Mouse (Mus musculus): ENCODE data around the gene Dbp. TPM values are rescaled to one million over a fixed set of nuclear protein-coding genes. Genes with fewer than 3 reads are reported as not detected.

Dbp gene
- polyA plus RNA-seq, 1 experiment = 20.0 TPM

- DNase-seq (ENCODE audit: low read depth in 1 of 2, low spot score in 2 of 2) = peak; percentile 80 to 83
- H3K4me3 ChIP-seq (ENCODE audit: extremely low read depth, insufficient read depth, insufficient read length) = no peak overlapping the region
- H3K27me3 ChIP-seq (ENCODE audit: control insufficient read depth, insufficient read depth, low read length) = no peaks in the 10 kb centered on the region
- no peak overlapping the region for H3K27ac ChIP-seq (ENCODE audit: insufficient read depth, low read length)
- no peaks in the 10 kb centered on the region for H3K36me3 ChIP-seq (ENCODE audit: control insufficient read depth, insufficient read depth, low read length)
- H3K4me1 ChIP-seq (ENCODE audit: control insufficient read depth, insufficient read depth, insufficient read length) = no peaks in the 10 kb centered on the region; the same call in 1 of the 2 replicates
- TF ChIP-seq CTCF (IDR thresholded peaks at IDR 0.05; ENCODE audit: extremely low read depth, insufficient read depth, insufficient read length, insufficient replicate concordance) (peak; percentile 75; the same call in 1 of the 2 replicates), POLR2A (IDR thresholded peaks at IDR 0.05; ENCODE audit: low read depth, low read length) (no peak)
- WGBS = 9% methylated on average over 9 of the region's 9 CpGs
Measured at GRCm38 (mm10) chr7:45739162-45739763, 34.4 kb downstream of the Dbp start.

- no peaks in the 10 kb centered on the region for H3K36me3 ChIP-seq (ENCODE audit: control insufficient read depth, insufficient read depth, low read length)
- H3K27me3 ChIP-seq (ENCODE audit: control insufficient read depth, insufficient read depth, low read length) = no peaks in the 10 kb centered on the region
- 73% methylated on average over 10 of the region's 10 CpGs for WGBS
- no peak for DNase-seq (ENCODE audit: low read depth in 1 of 2, low spot score in 2 of 2)
- H3K27ac ChIP-seq (ENCODE audit: insufficient read depth, low read length) = no peak overlapping the region
- no peak overlapping the region for H3K4me3 ChIP-seq (ENCODE audit: extremely low read depth, insufficient read depth, insufficient read length)
- no peaks in the 10 kb centered on the region; the same call in 1 of the 2 replicates for H3K4me1 ChIP-seq (ENCODE audit: control insufficient read depth, insufficient read depth, insufficient read length)
- TF ChIP-seq CTCF (IDR thresholded peaks at IDR 0.05; ENCODE audit: extremely low read depth, insufficient read depth, insufficient read length, insufficient replicate concordance) (no peak), POLR2A (IDR thresholded peaks at IDR 0.05; ENCODE audit: low read depth, low read length) (no peak)
Measured at GRCm38 (mm10) chr7:45739820-45740219, 34.9 kb downstream of the Dbp start.

- Histone ChIP-seq H3K4me1 (ENCODE audit: control insufficient read depth, insufficient read depth, insufficient read length) (no peaks in the 10 kb centered on the region; the same call in 1 of the 2 replicates), H3K36me3 (ENCODE audit: control insufficient read depth, insufficient read depth, low read length) (no peaks in the 10 kb centered on the region), H3K27ac (ENCODE audit: insufficient read depth, low read length) (peak overlapping the region; percentile 61), H3K27me3 (ENCODE audit: control insufficient read depth, insufficient read depth, low read length) (no peaks in the 10 kb centered on the region), H3K4me3 (ENCODE audit: extremely low read depth, insufficient read depth, insufficient read length) (peak overlapping the region; percentile 36; the same call in 1 of the 2 replicates)
- TF ChIP-seq CTCF (IDR thresholded peaks at IDR 0.05; ENCODE audit: extremely low read depth, insufficient read depth, insufficient read length, insufficient replicate concordance) (no peak), POLR2A (IDR thresholded peaks at IDR 0.05; ENCODE audit: low read depth, low read length) (no peak)
- WGBS = 35% methylated on average over 12 of the region's 12 CpGs
- no peak for DNase-seq (ENCODE audit: low read depth in 1 of 2, low spot score in 2 of 2)
Measured at GRCm38 (mm10) chr7:45741308-45741707, 36.4 kb downstream of the Dbp start.

GRCm38 (mm10) chr7:45741777-45742176 lies 36.9 kb downstream of the Dbp start:
- H3K27ac ChIP-seq (ENCODE audit: insufficient read depth, low read length) = peak overlapping the region; percentile 61
- H3K4me1 ChIP-seq (ENCODE audit: control insufficient read depth, insufficient read depth, insufficient read length) = no peaks in the 10 kb centered on the region; the same call in 1 of the 2 replicates
- WGBS = 10% methylated on average over 11 of the region's 11 CpGs
- H3K36me3 ChIP-seq (ENCODE audit: control insufficient read depth, insufficient read depth, low read length) = no peaks in the 10 kb centered on the region
- H3K27me3 ChIP-seq (ENCODE audit: control insufficient read depth, insufficient read depth, low read length) = no peaks in the 10 kb centered on the region
- TF ChIP-seq CTCF (IDR thresholded peaks at IDR 0.05; ENCODE audit: extremely low read depth, insufficient read depth, insufficient read length, insufficient replicate concordance) = no peak
- peak; percentile 93 for TF ChIP-seq POLR2A (IDR thresholded peaks at IDR 0.05; ENCODE audit: low read depth, low read length)
- peak; percentile 48 to 59 for DNase-seq (ENCODE audit: low read depth in 1 of 2, low spot score in 2 of 2)
- peak overlapping the region; percentile 56 for H3K4me3 ChIP-seq (ENCODE audit: extremely low read depth, insufficient read depth, insufficient read length)

GRCm38 (mm10) chr7:45742338-45742737 lies 37.5 kb downstream of the Dbp start:
- Histone ChIP-seq H3K36me3 (ENCODE audit: control insufficient read depth, insufficient read depth, low read length) (no peaks in the 10 kb centered on the region), H3K4me1 (ENCODE audit: control insufficient read depth, insufficient read depth, insufficient read length) (no peaks in the 10 kb centered on the region; the same call in 1 of the 2 replicates), H3K4me3 (ENCODE audit: extremely low read depth, insufficient read depth, insufficient read length) (peak overlapping the region; percentile 56), H3K27me3 (ENCODE audit: control insufficient read depth, insufficient read depth, low read length) (no peaks in the 10 kb centered on the region), H3K27ac (ENCODE audit: insufficient read depth, low read length) (peak overlapping the region; percentile 31)
- 16% methylated on average over 19 of the region's 19 CpGs for WGBS
- DNase-seq (ENCODE audit: low read depth in 1 of 2, low spot score in 2 of 2) = peak in 1 of 2 experiments; percentile 53
- TF ChIP-seq POLR2A (IDR thresholded peaks at IDR 0.05; ENCODE audit: low read depth, low read length) (no peak), CTCF (IDR thresholded peaks at IDR 0.05; ENCODE audit: extremely low read depth, insufficient read depth, insufficient read length, insufficient replicate concordance) (no peak)

GRCm38 (mm10) chr7:45744387-45744786 lies 39.5 kb downstream of the Dbp start:
- Histone ChIP-seq H3K4me3 (ENCODE audit: extremely low read depth, insufficient read depth, insufficient read length) (no peak overlapping the region), H3K27me3 (ENCODE audit: control insufficient read depth, insufficient read depth, low read length) (no peaks in the 10 kb centered on the region), H3K4me1 (ENCODE audit: control insufficient read depth, insufficient read depth, insufficient read length) (no peaks in the 10 kb centered on the region; the same call in 1 of the 2 replicates), H3K36me3 (ENCODE audit: control insufficient read depth, insufficient read depth, low read length) (no peaks in the 10 kb centered on the region), H3K27ac (ENCODE audit: insufficient read depth, low read length) (no peak overlapping the region)
- 62% methylated on average over 2 of the region's 2 CpGs for WGBS
- DNase-seq (ENCODE audit: low read depth in 1 of 2, low spot score in 2 of 2) = peak; percentile 25 to 36
- no peak for TF ChIP-seq POLR2A (IDR thresholded peaks at IDR 0.05; ENCODE audit: low read depth, low read length)

- H3K27me3 ChIP-seq (ENCODE audit: control insufficient read depth, insufficient read depth, low read length) = no peaks in the 10 kb centered on the region
- no peak for DNase-seq (ENCODE audit: low read depth in 1 of 2, low spot score in 2 of 2)
- no peaks in the 10 kb centered on the region; the same call in 1 of the 2 replicates for H3K4me1 ChIP-seq (ENCODE audit: control insufficient read depth, insufficient read depth, insufficient read length)
- TF ChIP-seq CTCF (IDR thresholded peaks at IDR 0.05; ENCODE audit: extremely low read depth, insufficient read depth, insufficient read length, insufficient replicate concordance) = peak; percentile 17; the same call in 1 of the 2 replicates
- TF ChIP-seq POLR2A (IDR thresholded peaks at IDR 0.05; ENCODE audit: low read depth, low read length) = no peak
- no peak overlapping the region for H3K27ac ChIP-seq (ENCODE audit: insufficient read depth, low read length)
- WGBS = 83% methylated on average over 6 of the region's 6 CpGs
- no peak overlapping the region for H3K4me3 ChIP-seq (ENCODE audit: extremely low read depth, insufficient read depth, insufficient read length)
- H3K36me3 ChIP-seq (ENCODE audit: control insufficient read depth, insufficient read depth, low read length) = no peaks in the 10 kb centered on the region
Measured at GRCm38 (mm10) chr7:45746518-45746917, 41.6 kb downstream of the Dbp start.
